Mouse (Mus musculus) olfactory bulb, adult 2 months (tissue): ENCODE measurements around the gene Zfp292. TPM values are rescaled to one million over a fixed set of nuclear protein-coding genes. Genes with fewer than 3 reads are reported as not detected.

ENCODE experiments used
- H3K27ac ChIP-seq: fragments of 200-500 bp; 2 replicates; pipeline ENCODE4 v1.5.1; 2012; ENCODE audit warnings: low read depth, low read length; ENCODE audit not compliant: insufficient read depth
- H3K4me1 ChIP-seq: fragments of 200-500 bp; 2 replicates; pipeline ENCODE4 v1.6.1; 2012; ENCODE audit warnings: low read length; ENCODE audit not compliant: control insufficient read depth, insufficient read depth
- H3K4me3 ChIP-seq: fragments of 200-500 bp; 2 replicates; pipeline ENCODE4 v1.5.1; 2012; ENCODE audit warnings: mild to moderate bottlenecking, low read depth, low read length, moderate library complexity; ENCODE audit not compliant: insufficient read depth
- CTCF ChIP-seq: fragments of 200-500 bp; IDR thresholded peaks from 2 replicates; pipeline ENCODE4 v1.5.1; 2012; ENCODE audit warnings: low read depth, mild to moderate bottlenecking, low read length, moderate library complexity; ENCODE audit not compliant: insufficient read depth
- POLR2A ChIP-seq: fragments of 200-500 bp; IDR thresholded peaks from 2 replicates; pipeline ENCODE4 v1.6.1; 2012; ENCODE audit warnings: mild to moderate bottlenecking, low read depth, low read length, moderate library complexity; ENCODE audit not compliant: insufficient read depth
- WGBS: fragments of 180-500 bp; shearing (Covaris S2); methylation state at CpG from one replicate; pipeline ENCODE4 v1.1.7; 2018; 5-methylcytosine and 5-hydroxymethylcytosine counted together
- polyA plus RNA-seq: library from polyadenylated mRNA; stranded (reverse); fragments of >200 nt; gene quantifications from 2 replicates; pipeline ENCODE4 v1.2.4, GENCODE M21; 2012; ENCODE audit warnings: low replicate concordance; ENCODE audit not compliant: missing spikeins, insufficient read depth, insufficient read length

Zfp292 gene
- polyA plus RNA-seq, 1 experiment: not detected

GRCm38 (mm10) chr4:34859416-34859815, 23.3 kb downstream of the Zfp292 start:
- no peak overlapping the region for H3K4me3 ChIP-seq
- no peak for TF ChIP-seq CTCF
- no peak for TF ChIP-seq POLR2A
- 82% methylated on average over 3 of the region's 3 CpGs for WGBS
- no peak overlapping the region for H3K27ac ChIP-seq
- peaks cover 7% of the 10 kb centered on the region for H3K4me1 ChIP-seq

GRCm38 (mm10) chr4:34858903-34859302, 23.9 kb downstream of the Zfp292 start:
- no peak overlapping the region for H3K4me3 ChIP-seq
- H3K4me1 ChIP-seq: peaks cover 7% of the 10 kb centered on the region
- no peak for TF ChIP-seq POLR2A
- no peak for TF ChIP-seq CTCF
- WGBS: 91% methylated on average over 3 of the region's 3 CpGs
- no peak overlapping the region for H3K27ac ChIP-seq

DNA sequence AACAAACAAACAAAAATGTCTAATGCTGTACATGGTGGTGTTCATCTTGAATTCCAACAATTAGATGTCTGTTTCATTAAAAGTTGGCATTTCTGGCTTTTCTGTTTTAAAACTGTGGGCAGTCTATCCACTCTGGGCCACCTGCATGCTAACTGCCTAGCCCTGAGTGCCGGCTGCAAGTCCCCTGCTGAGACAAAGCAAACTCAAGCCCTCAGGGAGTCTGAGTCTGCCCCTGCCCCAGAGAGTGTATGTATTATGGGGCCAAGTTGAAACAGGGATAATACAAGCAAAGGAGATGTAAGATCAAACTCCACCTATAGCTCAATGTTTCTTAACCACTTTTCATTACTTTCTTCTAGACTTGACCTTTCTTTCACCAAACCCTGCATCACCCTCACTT, 26.8 kb downstream of the Zfp292 start:
- Histone ChIP-seq H3K4me1 (peaks cover 7% of the 10 kb centered on the region), H3K4me3 (no peak overlapping the region), H3K27ac (no peak overlapping the region)
- TF ChIP-seq CTCF (no peak), POLR2A (no peak)
- WGBS: 3% methylated on average over 1 of the region's 1 CpGs

DNA sequence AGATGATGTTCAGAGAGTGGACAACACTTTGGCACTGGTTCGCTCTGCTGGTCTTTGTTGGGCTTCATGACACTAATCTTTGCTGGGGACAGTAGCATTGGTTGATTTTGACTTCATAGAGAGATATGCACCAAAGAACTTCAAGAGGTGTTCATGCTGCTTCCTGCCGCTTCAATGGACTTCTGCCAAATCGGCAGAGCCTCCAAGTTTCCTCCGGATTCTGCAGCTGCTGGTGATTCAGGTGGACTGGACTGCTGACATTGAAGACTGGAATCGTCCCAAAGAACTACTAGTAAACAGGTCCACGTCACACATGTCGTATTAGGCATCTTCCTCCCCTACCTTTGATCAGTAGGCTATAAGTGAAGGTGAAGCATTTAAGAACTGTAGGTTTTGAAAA, 30.7 kb downstream of the Zfp292 start:
- no peak for TF ChIP-seq CTCF
- no peak for TF ChIP-seq POLR2A
- H3K4me1 ChIP-seq: peaks cover 4% of the 10 kb centered on the region
- no peak overlapping the region for H3K4me3 ChIP-seq
- no peak overlapping the region for H3K27ac ChIP-seq
- 85% methylated on average over 7 of the region's 7 CpGs for WGBS

GRCm38 (mm10) chr4:34850156-34850555, 32.6 kb downstream of the Zfp292 start:
- TF ChIP-seq POLR2A (no peak), CTCF (no peak)
- peaks cover 4% of the 10 kb centered on the region for H3K4me1 ChIP-seq
- H3K4me3 ChIP-seq: no peak overlapping the region
- whole genome bisulfite sequencing: 96% methylated on average over 2 of the region's 2 CpGs
- H3K27ac ChIP-seq: no peak overlapping the region

DNA sequence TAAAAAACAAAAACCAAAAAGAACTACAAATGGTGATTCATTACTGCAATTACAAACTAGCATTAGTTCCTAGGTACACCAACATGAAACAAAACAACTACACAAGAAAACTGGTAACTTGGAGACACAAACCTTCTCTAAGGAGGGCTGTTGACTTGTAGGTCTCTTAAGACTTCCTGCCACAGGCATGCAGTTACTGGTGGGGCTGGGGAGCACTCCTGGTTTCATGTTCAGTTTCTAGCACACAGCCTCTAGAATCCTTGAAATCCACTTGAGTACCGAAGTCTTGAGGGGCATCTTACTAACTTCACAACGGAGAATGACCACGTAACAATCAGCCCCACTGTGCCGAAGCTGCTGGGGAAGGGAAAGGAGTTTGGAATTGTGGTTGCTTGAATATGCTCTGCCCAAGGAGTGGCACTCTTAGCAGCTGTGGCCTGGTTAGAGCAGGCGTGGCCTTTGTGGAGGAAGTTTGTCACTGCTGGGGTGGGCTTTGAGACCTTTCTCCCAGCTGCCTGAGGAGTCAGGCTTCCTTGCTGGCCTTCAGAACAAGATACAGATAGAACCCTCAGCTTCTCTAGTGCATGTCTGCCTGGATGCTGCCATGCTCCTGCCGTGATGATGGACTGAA, 35.0 kb downstream of the Zfp292 start:
- no peak for TF ChIP-seq CTCF
- no peak for TF ChIP-seq POLR2A
- Histone ChIP-seq H3K27ac (no peak overlapping the region), H3K4me3 (no peak overlapping the region), H3K4me1 (peaks cover 7% of the 10 kb centered on the region)
- WGBS: 91% methylated on average over 6 of the region's 6 CpGs

DNA sequence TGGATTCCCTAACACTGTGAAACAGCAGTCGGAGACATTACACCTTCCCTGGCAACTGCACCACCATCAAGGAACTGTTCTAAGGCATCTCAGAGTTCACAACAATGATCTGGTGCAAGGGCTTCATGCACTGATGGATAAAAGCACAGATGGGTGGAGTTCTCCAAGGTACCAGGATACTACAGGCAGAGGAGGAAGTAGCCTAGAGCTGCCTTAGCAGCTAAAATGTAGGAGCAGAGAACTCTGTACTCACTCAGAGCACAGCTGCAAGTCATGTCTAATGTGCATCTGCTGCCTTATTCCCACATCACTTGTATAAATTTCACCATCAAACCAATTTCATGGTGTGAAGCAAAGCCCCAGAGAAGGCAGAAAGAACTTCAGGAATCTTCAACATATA, 38.9 kb downstream of the Zfp292 start:
- no peak overlapping the region for H3K4me3 ChIP-seq
- peaks cover 7% of the 10 kb centered on the region for H3K4me1 ChIP-seq
- 95% methylated on average over 1 of the region's 1 CpGs for WGBS
- no peak overlapping the region for H3K27ac ChIP-seq
- TF ChIP-seq POLR2A: no peak

GRCm38 (mm10) chr4:34842826-34843225, 39.9 kb downstream of the Zfp292 start:
- 87% methylated on average over 3 of the region's 3 CpGs for WGBS
- H3K27ac ChIP-seq: no peak overlapping the region
- H3K4me3 ChIP-seq: no peak overlapping the region
- TF ChIP-seq POLR2A: no peak
- TF ChIP-seq CTCF: no peak
- H3K4me1 ChIP-seq: peaks cover 4% of the 10 kb centered on the region

- Histone ChIP-seq H3K27ac (no peak overlapping the region), H3K4me3 (no peak overlapping the region), H3K4me1 (no peaks in the 10 kb centered on the region)
- WGBS: 93% methylated on average over 4 of the region's 4 CpGs
- TF ChIP-seq CTCF: no peak
- TF ChIP-seq POLR2A: no peak
Measured at GRCm38 (mm10) chr4:34831496-34831895, 51.3 kb downstream of the Zfp292 start.

DNA sequence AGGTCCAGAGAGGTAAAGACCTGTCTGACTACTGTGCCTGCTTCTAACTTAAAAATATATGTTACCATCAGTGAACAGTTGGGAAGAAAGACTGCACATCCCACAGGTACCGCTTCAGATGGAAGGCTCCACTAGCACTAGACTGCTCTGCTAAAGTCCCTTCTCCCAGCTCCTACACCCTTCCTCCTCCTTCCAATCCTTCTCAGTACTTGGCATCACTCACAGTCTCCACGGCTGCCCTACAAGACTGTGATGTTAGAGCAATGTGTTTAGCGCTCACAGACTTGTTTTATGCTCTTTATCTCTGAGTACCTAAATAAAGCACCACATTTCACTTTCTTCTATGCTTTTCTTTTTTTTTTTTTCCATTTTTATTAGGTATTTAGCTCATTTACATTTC, 53.3 kb downstream of the Zfp292 start:
- no peak overlapping the region for H3K4me3 ChIP-seq
- no peaks in the 10 kb centered on the region for H3K4me1 ChIP-seq
- no peak overlapping the region for H3K27ac ChIP-seq
- 77% methylated on average over 3 of the region's 3 CpGs for WGBS
- TF ChIP-seq POLR2A: no peak
- TF ChIP-seq CTCF: no peak
